Mouse (Mus musculus): ENCODE data around the gene Rnaseh2a. TPM values are rescaled to one million over a fixed set of nuclear protein-coding genes. Genes with fewer than 3 reads are reported as not detected.

Gene Rnaseh2a
- total and polyA plus RNA-seq, 3 experiments: 105 to 109 TPM; not detected in 1

DNA sequence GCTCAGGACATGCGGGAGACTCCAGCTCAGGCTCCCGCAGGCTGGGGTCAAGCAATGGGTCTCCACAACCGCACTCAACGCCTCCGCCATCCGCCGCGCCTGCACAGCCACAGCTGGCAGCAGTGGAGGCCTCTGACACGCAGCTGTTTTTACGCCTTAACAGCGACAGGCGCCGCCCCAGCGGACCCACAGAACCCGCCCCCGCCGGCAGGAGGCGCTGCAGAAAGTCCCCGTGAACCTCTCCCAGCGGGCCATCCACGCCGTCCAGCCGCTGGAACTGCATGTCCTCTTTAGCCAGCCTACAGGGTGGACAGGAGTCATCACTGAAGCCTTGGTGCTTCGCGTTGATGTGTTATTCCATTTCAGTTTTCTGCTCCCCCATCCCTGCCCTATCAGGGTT, 38.1 kb upstream of the Rnaseh2a start:
- Histone ChIP-seq H3K27me3 (ENCODE audit: control insufficient read depth in 1 of 2, insufficient read depth in 2 of 2, low read length in 2 of 2) (no peaks in the 10 kb centered on the region), H3K4me3 (ENCODE audit: control insufficient read depth in 1 of 2, insufficient read depth in 1 of 2, low read depth in 2 of 2, low read length in 2 of 2) (no peak overlapping the region), H3K79me2 (ENCODE audit: control insufficient read depth, insufficient read depth, low read length, poor library complexity) (no peaks in the 10 kb centered on the region), H3K27ac (ENCODE audit: control insufficient read depth, low read depth, low read length) (no peak overlapping the region), H3K4me1 (ENCODE audit: control insufficient read depth in 1 of 2, insufficient read depth in 2 of 2, low read length in 2 of 2) (no peaks in the 10 kb centered on the region), H3K9me3 (replicated peaks; ENCODE audit: insufficient read depth, low read length) (no peaks in the 10 kb centered on the region), H3K36me3 (ENCODE audit: control insufficient read depth in 1 of 2, insufficient read depth in 2 of 2, low read length in 2 of 2) (no peaks in the 10 kb centered on the region), H3K9ac (ENCODE audit: control insufficient read depth, low read depth, low read length, poor library complexity, severe bottlenecking) (no peak overlapping the region)
- DNase-seq (ENCODE audit: low read depth, low spot score): no peak
- TF ChIP-seq TCF12 (IDR thresholded peaks at IDR 0.05; ENCODE audit: low read depth, low read length): no peak
- no peak for TF ChIP-seq CHD2 (IDR thresholded peaks at IDR 0.05; ENCODE audit: low read length)
- no peak for TF ChIP-seq UBTF (IDR thresholded peaks at IDR 0.05; ENCODE audit: borderline replicate concordance, insufficient read depth, low read depth, low read length)
- TF ChIP-seq ZNF384 (IDR thresholded peaks at IDR 0.05; ENCODE audit: low read depth, low read length): no peak
- no peak for TF ChIP-seq POLR2A (IDR thresholded peaks at IDR 0.05; ENCODE audit: control insufficient read depth in 1 of 2, insufficient read depth in 1 of 2, low read depth in 1 of 2, low read length in 2 of 2, poor library complexity in 1 of 2)
- TF ChIP-seq TAL1 (IDR thresholded peaks at IDR 0.05; ENCODE audit: low read length): no peak
- TF ChIP-seq MAZ (IDR thresholded peaks at IDR 0.05; ENCODE audit: low read depth, low read length): no peak
- TF ChIP-seq POLR2AphosphoS2 (IDR thresholded peaks at IDR 0.05; ENCODE audit: low read length): no peak
- no peak for TF ChIP-seq NRF1 (IDR thresholded peaks at IDR 0.05; ENCODE audit: insufficient read depth, low read depth, low read length, poor library complexity, severe bottlenecking)
- no peak for TF ChIP-seq ZKSCAN1 (IDR thresholded peaks at IDR 0.05; ENCODE audit: low read depth, low read length)
- TF ChIP-seq MXI1 (IDR thresholded peaks at IDR 0.05; ENCODE audit: low read depth, low read length): no peak
- no peak for TF ChIP-seq SMC3 (IDR thresholded peaks at IDR 0.05; ENCODE audit: low read depth, low read length)
- TF ChIP-seq RAD21 (IDR thresholded peaks at IDR 0.05; ENCODE audit: low read depth, low read length): no peak

DNA sequence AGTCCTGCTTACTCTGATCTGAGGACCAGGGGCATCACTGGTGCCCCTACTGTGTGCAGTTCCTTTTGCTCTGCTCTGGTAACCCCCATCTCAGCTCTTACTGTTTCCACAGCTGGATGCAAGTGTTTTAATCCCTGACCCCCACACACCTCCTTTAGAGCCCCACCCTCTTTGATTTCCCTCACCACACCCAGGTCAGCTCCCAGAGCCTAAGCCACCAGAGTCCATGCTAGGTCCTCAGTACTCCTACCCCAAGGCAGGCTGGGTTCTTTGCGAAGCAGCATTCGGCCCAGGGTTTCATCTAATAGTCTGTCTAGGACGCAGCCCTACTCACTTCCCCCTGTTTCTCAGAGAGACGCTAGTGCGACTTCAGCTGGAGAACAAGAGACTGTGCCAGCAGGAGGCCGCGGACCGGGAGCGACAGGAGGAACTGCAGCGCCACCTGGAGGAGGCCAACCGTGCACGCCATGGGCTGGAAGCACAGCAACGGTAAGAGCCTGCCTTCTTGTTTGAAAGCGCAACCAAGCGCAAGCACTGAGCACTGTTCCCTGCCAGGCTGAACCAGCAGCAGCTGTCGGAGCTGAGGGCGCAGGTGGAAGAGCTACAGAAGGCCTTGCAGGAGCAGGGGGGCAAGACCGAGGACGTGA, 28.2 kb upstream of the Rnaseh2a start:
- H3K27ac ChIP-seq (ENCODE audit: control insufficient read depth, low read depth, low read length): no peak overlapping the region; the same call in 1 of the 2 replicates
- H3K4me3 ChIP-seq (ENCODE audit: control insufficient read depth in 1 of 2, insufficient read depth in 1 of 2, low read depth in 2 of 2, low read length in 2 of 2): no peak overlapping the region; a peak in 1 of 4 replicates
- DNase-seq (ENCODE audit: low read depth, low spot score): peak; percentile 97
- H3K27me3 ChIP-seq (ENCODE audit: control insufficient read depth in 1 of 2, insufficient read depth in 2 of 2, low read length in 2 of 2): no peaks in the 10 kb centered on the region
- peak overlapping the region; percentile 35 for H3K9ac ChIP-seq (ENCODE audit: control insufficient read depth, low read depth, low read length, poor library complexity, severe bottlenecking)
- H3K36me3 ChIP-seq (ENCODE audit: control insufficient read depth in 1 of 2, insufficient read depth in 2 of 2, low read length in 2 of 2): no peaks in the 10 kb centered on the region
- H3K4me1 ChIP-seq (ENCODE audit: control insufficient read depth in 1 of 2, insufficient read depth in 2 of 2, low read length in 2 of 2): peaks cover 0 to 5% of the 10 kb centered on the region in 2 experiments; a peak in 1 of 4 replicates
- H3K79me2 ChIP-seq (ENCODE audit: control insufficient read depth, insufficient read depth, low read length, poor library complexity): no peaks in the 10 kb centered on the region
- H3K9me3 ChIP-seq (replicated peaks; ENCODE audit: insufficient read depth, low read length): no peaks in the 10 kb centered on the region
- TF ChIP-seq NELFE (IDR thresholded peaks at IDR 0.05; ENCODE audit: low read depth, low read length) (no peak), ETS1 (IDR thresholded peaks at IDR 0.05; ENCODE audit: low read depth, low read length) (peak; percentile 64; the same call in 1 of the 2 replicates), MXI1 (IDR thresholded peaks at IDR 0.05; ENCODE audit: low read depth, low read length) (peak; percentile 80), ZNF384 (IDR thresholded peaks at IDR 0.05; ENCODE audit: low read depth, low read length) (peak; percentile 34; the same call in 1 of the 2 replicates), SIN3A (IDR thresholded peaks at IDR 0.05; ENCODE audit: low read length) (peak; percentile 81), ZKSCAN1 (IDR thresholded peaks at IDR 0.05; ENCODE audit: low read depth, low read length) (peak; percentile 36; the same call in 1 of the 2 replicates), UBTF (IDR thresholded peaks at IDR 0.05; ENCODE audit: borderline replicate concordance, insufficient read depth, low read depth, low read length) (no peak), POLR2AphosphoS5 (IDR thresholded peaks at IDR 0.05; ENCODE audit: borderline replicate concordance, low read depth, low read length) (no peak), POLR2A (IDR thresholded peaks at IDR 0.05; ENCODE audit: control insufficient read depth in 1 of 2, insufficient read depth in 1 of 2, low read depth in 1 of 2, low read length in 2 of 2, poor library complexity in 1 of 2) (no peak), CHD2 (IDR thresholded peaks at IDR 0.05; ENCODE audit: low read length) (no peak), MAX (IDR thresholded peaks at IDR 0.05; ENCODE audit: low read length) (peak; percentile 53), GATA1 (IDR thresholded peaks at IDR 0.05; ENCODE audit: low read depth, low read length) (no peak), POLR2AphosphoS2 (IDR thresholded peaks at IDR 0.05; ENCODE audit: low read length) (no peak), MYC (IDR thresholded peaks at IDR 0.05; ENCODE audit: low read depth, low read length) (peak; percentile 64; the same call in 1 of the 2 replicates), NRF1 (IDR thresholded peaks at IDR 0.05; ENCODE audit: insufficient read depth, low read depth, low read length, poor library complexity, severe bottlenecking) (no peak), ZMIZ1 (IDR thresholded peaks at IDR 0.05; ENCODE audit: low read depth, low read length) (0 out of 2 replicates have a peak, but pooled peaks have one; percentile 47), JUND (IDR thresholded peaks at IDR 0.05; ENCODE audit: low read depth, low read length) (0 out of 2 replicates have a peak, but pooled peaks have one; percentile 19), BHLHE40 (IDR thresholded peaks at IDR 0.05; ENCODE audit: borderline replicate concordance, low read depth, low read length) (no peak), TBP (IDR thresholded peaks at IDR 0.05; ENCODE audit: low read depth, low read length) (peak; percentile 52; the same call in 1 of the 2 replicates), RCOR1 (IDR thresholded peaks at IDR 0.05; ENCODE audit: low read depth, low read length) (peak; percentile 43; the same call in 1 of the 2 replicates), GABPA (IDR thresholded peaks at IDR 0.05; ENCODE audit: low read depth, low read length) (no peak), MAZ (IDR thresholded peaks at IDR 0.05; ENCODE audit: low read depth, low read length) (peak; percentile 63; the same call in 1 of the 2 replicates), SMC3 (IDR thresholded peaks at IDR 0.05; ENCODE audit: low read depth, low read length) (peak; percentile 92), CHD1 (IDR thresholded peaks at IDR 0.05; ENCODE audit: low read depth, low read length) (no peak), HCFC1 (IDR thresholded peaks at IDR 0.05; ENCODE audit: low read depth, low read length) (peak; percentile 70), TCF12 (IDR thresholded peaks at IDR 0.05; ENCODE audit: low read depth, low read length) (peak; percentile 43; the same call in 1 of the 2 replicates)

All from MEL (cell line).